Mouse (Mus musculus): ENCODE data around the gene Kalrn.

Gene Kalrn

GRCm38 (mm10) chr16:34047006-34047360 is 526.3 kb downstream of the Kalrn start:
- DNase-seq (ENCODE audit: low read depth in 2 of 2, low spot score in 2 of 2) = no peak

GRCm38 (mm10) chr16:34046268-34047005 is 526.9 kb downstream of the Kalrn start:
- DNase-seq (ENCODE audit: low read depth in 2 of 2, low spot score in 2 of 2) = no peak

- no peak for DNase-seq (ENCODE audit: low read depth in 2 of 2, low spot score in 2 of 2)
Observed at GRCm38 (mm10) chr16:34044539-34044938, 528.8 kb downstream of the Kalrn start.

- DNase-seq (ENCODE audit: low read depth in 2 of 2, low spot score in 2 of 2) = no peak
Observed at GRCm38 (mm10) chr16:34043048-34043795, 530.1 kb downstream of the Kalrn start.

GRCm38 (mm10) chr16:34042586-34042985 is 530.7 kb downstream of the Kalrn start:
- no peak for DNase-seq (ENCODE audit: low read depth in 2 of 2, low spot score in 2 of 2)

GRCm38 (mm10) chr16:34040276-34040675 is 533.1 kb downstream of the Kalrn start:
- DNase-seq (ENCODE audit: low read depth in 2 of 2, low spot score in 2 of 2) = no peak

GRCm38 (mm10) chr16:34039736-34040135 is 533.6 kb downstream of the Kalrn start:
- no peak for DNase-seq (ENCODE audit: low read depth in 2 of 2, low spot score in 2 of 2)

- DNase-seq (ENCODE audit: low read depth in 2 of 2, low spot score in 2 of 2) = no peak
Observed at GRCm38 (mm10) chr16:34036327-34037047, 536.8 kb downstream of the Kalrn start.

GRCm38 (mm10) chr16:34035780-34036179 is 537.6 kb downstream of the Kalrn start:
- DNase-seq (ENCODE audit: low read depth in 2 of 2, low spot score in 2 of 2) = no peak

GRCm38 (mm10) chr16:34034267-34034666 is 539.1 kb downstream of the Kalrn start:
- DNase-seq (ENCODE audit: low read depth in 2 of 2, low spot score in 2 of 2) = no peak

GRCm38 (mm10) chr16:34032011-34032645 is 541.2 kb downstream of the Kalrn start:
- no peak for DNase-seq (ENCODE audit: low read depth in 2 of 2, low spot score in 2 of 2)

- no peak for DNase-seq (ENCODE audit: low read depth in 2 of 2, low spot score in 2 of 2)
Observed at GRCm38 (mm10) chr16:34031565-34031964, 541.8 kb downstream of the Kalrn start.

- DNase-seq (ENCODE audit: low read depth in 2 of 2, low spot score in 2 of 2) = no peak
Observed at GRCm38 (mm10) chr16:34030379-34030778, 543.0 kb downstream of the Kalrn start.

GRCm38 (mm10) chr16:34029790-34030189 is 543.5 kb downstream of the Kalrn start:
- no peak for DNase-seq (ENCODE audit: low read depth in 2 of 2, low spot score in 2 of 2)

GRCm38 (mm10) chr16:34017241-34017640 is 556.1 kb downstream of the Kalrn start:
- no peak for DNase-seq (ENCODE audit: low read depth in 2 of 2, low spot score in 2 of 2)

- no peak for DNase-seq (ENCODE audit: low read depth in 2 of 2, low spot score in 2 of 2)
Observed at GRCm38 (mm10) chr16:34011991-34012845, 561.1 kb downstream of the Kalrn start.

GRCm38 (mm10) chr16:34009567-34009966 is 563.8 kb downstream of the Kalrn start:
- DNase-seq (ENCODE audit: low read depth in 2 of 2, low spot score in 2 of 2) = no peak

- DNase-seq (ENCODE audit: low read depth in 2 of 2, low spot score in 2 of 2) = no peak
Observed at GRCm38 (mm10) chr16:34005986-34006385, 567.3 kb downstream of the Kalrn start.

GRCm38 (mm10) chr16:34004128-34004578 is 569.2 kb downstream of the Kalrn start:
- no peak for DNase-seq (ENCODE audit: low read depth in 2 of 2, low spot score in 2 of 2)

- no peak for DNase-seq (ENCODE audit: low read depth in 2 of 2, low spot score in 2 of 2)
Observed at GRCm38 (mm10) chr16:34003566-34004127, 569.7 kb downstream of the Kalrn start.

All from CD8-positive naive resting alpha-beta T cell, adult 2 months (primary cell).